Mouse (Mus musculus) retina, postnatal 7 days (tissue): ENCODE data around the gene Fbxw4.
A peak's percentile ranks its signal among the peaks of the same experiment; 100 is the strongest.

Experiments
- DNase-seq: peaks from one replicate; pipeline ENCODE4 v3.0.0-alpha.2; 2012; ENCODE audit warnings: low read depth, low spot score

The Fbxw4 gene

GRCm38 (mm10) chr19:45541409-45542041 lies 118.6 kb downstream of the Fbxw4 start:
- peak; percentile 41 for DNase-seq

GRCm38 (mm10) chr19:45540657-45541408 lies 119.3 kb downstream of the Fbxw4 start:
- DNase-seq: no peak

GRCm38 (mm10) chr19:45537505-45537904 lies 122.6 kb downstream of the Fbxw4 start:
- DNase-seq: no peak

- DNase-seq: no peak
Measured at GRCm38 (mm10) chr19:45535929-45536328, 124.2 kb downstream of the Fbxw4 start.

GRCm38 (mm10) chr19:45535214-45535735 lies 124.8 kb downstream of the Fbxw4 start:
- no peak for DNase-seq

GRCm38 (mm10) chr19:45533617-45534016 lies 126.5 kb downstream of the Fbxw4 start:
- no peak for DNase-seq

GRCm38 (mm10) chr19:45531554-45531953 lies 128.6 kb downstream of the Fbxw4 start:
- DNase-seq: no peak

GRCm38 (mm10) chr19:45530200-45530995 lies 129.7 kb downstream of the Fbxw4 start:
- DNase-seq: no peak

GRCm38 (mm10) chr19:45529294-45529693 lies 130.8 kb downstream of the Fbxw4 start:
- DNase-seq: no peak
